ENCODE assay signal across 18 mouse cellular contexts in genomic region chr12:94733179-94733578, GRCm38 (mm10).
DNase-seq lines count a peak whose midpoint lies in the region; ATAC-seq and TF ChIP-seq lines count a peak whose summit lies in the region.
"Had no signal": no experiment of that assay in that cellular context is flagged by ENCODE, and none has a peak within 500 bp of the region (broad histone marks: within the 10 kb centered on the region; RNA-seq: fewer than 3 reads in every experiment).

No protein-coding gene starts in this region.

- 33% methylated on average over 4 of the region's 4 CpGs for WGBS in heart, embryonic 10.5 days
- 16% methylated on average over 4 of the region's 4 CpGs for WGBS in heart, postnatal 0 days
- WGBS in embryonic facial prominence, embryonic 14.5 days, result 51% methylated on average over 4 of the region's 4 CpGs
- WGBS in forebrain, embryonic 16.5 days, result 7% methylated on average over 4 of the region's 4 CpGs

- no peak for TF ChIP-seq EP300 in heart, postnatal 0 days (IDR thresholded peaks at IDR 0.05; ENCODE audit: low read depth)

- H3K4me2 ChIP-seq in heart, postnatal 0 days (ENCODE audit: low read depth, low read length), result peak overlapping the region; percentile 38
- H3K4me2 ChIP-seq in embryonic facial prominence, embryonic 14.5 days (ENCODE audit: low read depth, low read length), result no peak overlapping the region
- 0 out of 2 replicates have a peak overlapping the region, but pooled peaks have one; percentile 13 for H3K4me2 ChIP-seq in forebrain, embryonic 16.5 days (ENCODE audit: low read length)
- H3K4me2 ChIP-seq: lung, embryonic 15.5 days had no signal

- no peak for TF ChIP-seq CTCF in heart, postnatal 0 days (IDR thresholded peaks at IDR 0.05; ENCODE audit: low read depth)

- H3K27ac ChIP-seq in heart, embryonic 10.5 days, result peak overlapping the region; percentile 66
- H3K27ac ChIP-seq in heart, postnatal 0 days (ENCODE audit: low read depth), result peak overlapping the region; percentile 25; the same call in 1 of the 2 replicates
- H3K27ac ChIP-seq in embryonic facial prominence, embryonic 14.5 days (replicated peaks; ENCODE audit: low read depth, low read length), result no peak overlapping the region
- peak overlapping the region; percentile 42; the same call in 1 of the 2 replicates for H3K27ac ChIP-seq in forebrain, embryonic 16.5 days (ENCODE audit: low read length)
- H3K27ac ChIP-seq: liver, embryonic 14.5 days; lung, embryonic 15.5 days had no signal

- DNase-seq in heart, embryonic 10.5 days (ENCODE audit: low spot score), result no peak
- no peak for DNase-seq in heart, postnatal 4 days
- DNase-seq in heart, postnatal 0 days (ENCODE audit: low spot score), result peak; percentile 13
- no peak for DNase-seq in heart, adult 18-20 months
- peak; percentile 5 for DNase-seq in embryonic facial prominence, embryonic 14.5 days (ENCODE audit: low spot score)
- no peak for DNase-seq in yolk sac, embryonic 10.5 days (ENCODE audit: low spot score)
- DNase-seq in spleen, postnatal 36 days (ENCODE audit: low spot score in 2 of 2), result no peak
- DNase-seq: adrenal gland, postnatal 14 days; cerebellum, adult 11-12 months; cerebellum, postnatal 36 days; kidney, adult 11 months; lung, postnatal 4 days; thymus, adult 2 months had no signal

- ATAC-seq in heart, postnatal 0 days (ENCODE audit: insufficient read depth, low read depth), result no peak
- ATAC-seq in embryonic facial prominence, embryonic 14.5 days (ENCODE audit: low read depth), result no peak
- ATAC-seq in forebrain, embryonic 16.5 days, result peak; percentile 78

- no peaks in the 10 kb centered on the region for H3K9me3 ChIP-seq in heart, embryonic 10.5 days
- H3K9me3 ChIP-seq in heart, postnatal 0 days (replicated peaks; ENCODE audit: control insufficient read depth, low read length), result no peaks in the 10 kb centered on the region
- no peaks in the 10 kb centered on the region for H3K9me3 ChIP-seq in embryonic facial prominence, embryonic 14.5 days (ENCODE audit: control insufficient read depth, low read length)
- no peaks in the 10 kb centered on the region for H3K9me3 ChIP-seq in forebrain, embryonic 16.5 days (ENCODE audit: control insufficient read depth, low read length)
- H3K9me3 ChIP-seq: lung, embryonic 15.5 days had no signal

- no peaks in the 10 kb centered on the region for H3K36me3 ChIP-seq in heart, embryonic 10.5 days
- H3K36me3 ChIP-seq in heart, postnatal 0 days (replicated peaks; ENCODE audit: control insufficient read depth, insufficient read depth, low read length), result no peaks in the 10 kb centered on the region
- H3K36me3 ChIP-seq in embryonic facial prominence, embryonic 14.5 days (ENCODE audit: control insufficient read depth, insufficient read depth, low read length), result no peaks in the 10 kb centered on the region
- H3K36me3 ChIP-seq in forebrain, embryonic 16.5 days (ENCODE audit: control insufficient read depth, insufficient read depth), result no peaks in the 10 kb centered on the region
- H3K36me3 ChIP-seq: G1E; lung, embryonic 15.5 days had no signal

- H3K4me3 ChIP-seq in heart, embryonic 10.5 days, result no peak overlapping the region
- H3K4me3 ChIP-seq in heart, postnatal 0 days (ENCODE audit: low read depth, low read length), result no peak overlapping the region
- no peak overlapping the region for H3K4me3 ChIP-seq in embryonic facial prominence, embryonic 14.5 days (ENCODE audit: low read depth, low read length)
- no peak overlapping the region for H3K4me3 ChIP-seq in forebrain, embryonic 16.5 days (replicated peaks; ENCODE audit: low read length)
- H3K4me3 ChIP-seq: erythroblast, embryonic 14.5 days; lung, embryonic 15.5 days had no signal

- H3K4me1 ChIP-seq in heart, embryonic 10.5 days, result peaks cover 9% of the 10 kb centered on the region; the same call in 1 of the 2 replicates
- H3K4me1 ChIP-seq in heart, postnatal 0 days (ENCODE audit: control insufficient read depth, insufficient read depth), result no peaks in the 10 kb centered on the region
- H3K4me1 ChIP-seq in embryonic facial prominence, embryonic 14.5 days (ENCODE audit: control insufficient read depth, insufficient read depth, low read length), result peaks cover under 1% of the 10 kb centered on the region; the same call in 1 of the 2 replicates
- H3K4me1 ChIP-seq in forebrain, embryonic 16.5 days (replicated peaks; ENCODE audit: control insufficient read depth, insufficient read depth, low read length), result peaks cover 10% of the 10 kb centered on the region

- H3K9ac ChIP-seq in heart, postnatal 0 days (replicated peaks; ENCODE audit: low read depth, low read length), result no peak overlapping the region
- H3K9ac ChIP-seq in embryonic facial prominence, embryonic 14.5 days (ENCODE audit: low read depth, low read length), result no peak overlapping the region
- H3K9ac ChIP-seq in forebrain, embryonic 16.5 days (replicated peaks; ENCODE audit: low read depth, low read length), result no peak overlapping the region
- H3K9ac ChIP-seq: liver, embryonic 14.5 days; lung, embryonic 15.5 days had no signal

- H3K27me3 ChIP-seq in heart, embryonic 10.5 days (ENCODE audit: insufficient read depth, poor library complexity, severe bottlenecking), result no peaks in the 10 kb centered on the region
- H3K27me3 ChIP-seq in heart, postnatal 0 days (ENCODE audit: control insufficient read depth, insufficient read depth, low read length), result no peaks in the 10 kb centered on the region
- H3K27me3 ChIP-seq in embryonic facial prominence, embryonic 14.5 days (replicated peaks; ENCODE audit: control insufficient read depth, insufficient read depth, low read length), result no peaks in the 10 kb centered on the region; the same call in 1 of the 2 replicates
- H3K27me3 ChIP-seq in forebrain, embryonic 16.5 days (replicated peaks; ENCODE audit: control insufficient read depth, insufficient read depth, low read length), result no peaks in the 10 kb centered on the region
- H3K27me3 ChIP-seq: lung, embryonic 15.5 days had no signal

Comparison
In these comparisons a context has a peak if more than half of its experiments do, and no peak if none do; other contexts are left out.
1. DNase-seq: peak in heart, postnatal 0 days (single experiment) and embryonic facial prominence, embryonic 14.5 days (single experiment); none in heart, embryonic 10.5 days (single experiment), heart, postnatal 4 days (single experiment), heart, adult 18-20 months (0 of 2), yolk sac, embryonic 10.5 days (single experiment) and spleen, postnatal 36 days (0 of 2).